Mouse (Mus musculus): ENCODE results near the gene Vmn2r23. TPM values are rescaled to one million over a fixed set of nuclear protein-coding genes. Genes with fewer than 3 reads are reported as not detected.
"Not testable (repeated sequence)": the region's sequence is repeated elsewhere in the genome, so short reads cannot be mapped to it uniquely, and the experiment has no call there.

Gene Vmn2r23
- total RNA-seq (2021): not detected
- long read RNA-seq, experiment 1: 0 reads
- long read RNA-seq, experiment 2: 0 reads

GRCm38 (mm10) chr6:123702370-123702769, at the start of gene Vmn2r23:
Gene Vmn2r23, plus strand, starts transcription at chr6:123702670.
- DNase-seq: no peak
- intact Hi-C loops (cut with DNase I; ENCODE audit: low total_unique reads): no loop called here

DNA sequence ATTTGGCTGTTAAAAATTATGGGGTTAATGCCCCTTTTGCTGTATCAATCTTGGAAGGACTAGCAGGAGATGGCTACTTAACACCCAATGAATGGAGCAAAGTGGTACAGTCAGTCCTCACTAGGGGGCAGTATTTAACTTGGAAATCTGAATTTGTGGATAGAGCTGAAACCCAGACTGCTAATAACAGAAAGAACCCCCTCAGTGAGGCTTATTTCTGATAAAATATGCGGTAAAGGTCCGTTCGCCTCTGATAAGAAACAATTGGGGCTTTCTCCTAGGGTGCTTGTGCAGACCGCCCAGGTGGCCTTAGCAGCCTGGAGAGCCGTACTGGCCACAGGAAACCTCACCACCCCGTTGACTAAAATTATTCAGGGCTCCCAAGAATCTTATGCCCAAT, 45.4 kb upstream of the Vmn2r23 start:
- intact Hi-C loops (cut with DNase I; ENCODE audit: low total_unique reads): no loop called here
- DNase-seq: no peak

DNA sequence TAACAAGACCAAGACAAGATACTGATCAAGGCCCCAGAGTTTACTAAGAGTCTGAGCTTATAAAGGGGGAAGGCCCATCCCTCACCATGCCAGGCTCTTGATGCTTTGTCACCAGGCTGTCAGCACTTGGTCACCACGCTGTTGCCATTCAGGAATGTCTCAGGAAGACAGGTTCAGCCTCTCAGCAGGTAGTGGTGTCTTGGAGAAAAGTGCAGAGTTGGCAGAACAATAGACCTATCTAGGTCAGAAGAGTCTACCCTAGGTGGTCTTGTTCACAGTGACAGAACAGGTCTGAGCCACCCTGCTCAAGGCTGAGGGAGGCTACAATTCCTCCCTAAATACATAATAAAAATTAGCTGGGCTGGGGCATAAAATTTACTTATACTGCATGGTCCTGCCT, 5.8 kb upstream of the Vmn2r23 start:
- DNase-seq; intact Hi-C loops (cut with DNase I; ENCODE audit: low total_unique reads): not testable (repeated sequence)

DNA sequence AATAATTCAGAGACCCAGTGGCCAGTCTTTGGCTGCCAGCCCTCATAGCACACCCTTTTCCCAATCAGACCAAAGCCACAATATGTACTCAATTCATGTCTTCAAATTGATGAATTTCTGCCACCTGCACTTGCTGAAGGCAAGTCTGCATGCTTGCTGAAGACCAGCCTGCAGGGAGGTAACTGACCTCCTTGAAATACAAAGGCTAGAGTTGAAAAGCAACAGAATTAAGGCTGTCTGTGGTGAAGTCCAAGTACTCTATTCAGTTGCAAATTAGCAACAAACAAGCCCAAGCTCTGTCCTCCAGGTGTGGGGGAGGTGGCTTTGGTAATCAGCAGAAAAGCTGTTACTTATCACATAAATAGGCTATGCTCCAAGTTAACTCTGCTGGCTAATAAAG, 5.3 kb upstream of the Vmn2r23 start:
- no peak for DNase-seq
- intact Hi-C loops (cut with DNase I; ENCODE audit: low total_unique reads): no loop called here

GRCm38 (mm10) chr6:123770031-123770430, 67.6 kb downstream of the Vmn2r23 start:
- intact Hi-C loops (cut with DNase I; ENCODE audit: low total_unique reads): no loop called here
- DNase-seq: no peak

DNA sequence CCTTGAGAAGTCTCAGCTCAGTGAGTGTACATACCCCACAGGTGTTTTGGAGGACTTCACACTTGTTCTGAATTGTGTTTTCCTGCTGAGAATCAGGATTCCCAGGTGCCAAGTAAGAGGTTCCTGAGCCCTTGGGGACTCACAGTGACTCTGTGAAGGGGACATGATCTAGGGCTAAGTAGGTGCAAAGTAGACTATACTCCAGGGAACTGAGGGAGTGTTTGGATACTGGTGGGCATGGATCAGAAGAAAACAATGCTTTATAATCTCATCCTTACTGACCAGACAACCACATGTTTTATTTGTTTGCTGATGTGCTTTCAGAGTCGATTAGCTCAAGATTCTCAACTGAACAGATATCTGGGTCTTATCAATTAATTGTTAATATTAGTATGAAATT, 76.1 kb downstream of the Vmn2r23 start, which contains the start of gene Vmn2r24:
Gene Vmn2r24 (plus strand): TSS at position 301 of the 400 bp plus-strand sequence.
- intact Hi-C loops (cut with DNase I; ENCODE audit: low total_unique reads): no loop called here
- DNase-seq: no peak

- intact Hi-C loops (cut with DNase I; ENCODE audit: low total_unique reads): no loop called here
- no peak for DNase-seq
Observed at GRCm38 (mm10) chr6:123784857-123785256, 82.4 kb downstream of the Vmn2r23 start.

DNA sequence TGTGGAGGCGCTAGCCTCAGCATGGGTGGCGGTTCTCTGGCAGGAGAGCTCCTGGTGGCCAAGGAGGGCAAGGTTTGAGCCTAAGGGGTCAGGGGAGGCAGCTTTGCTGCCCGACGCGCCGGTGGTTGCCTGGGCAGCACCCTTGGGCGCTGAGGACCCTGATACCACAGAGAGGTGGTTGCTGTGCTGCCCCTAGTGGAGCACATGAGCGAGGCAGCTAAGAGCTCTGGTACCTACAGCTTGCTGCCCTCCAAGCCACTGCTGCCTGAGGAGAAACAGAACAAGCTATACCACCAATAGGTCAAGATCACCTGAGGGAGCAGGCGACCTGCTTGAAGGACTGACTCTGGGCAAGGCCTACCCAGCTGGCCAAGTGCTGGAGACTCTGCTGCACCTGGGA, 91.3 kb downstream of the Vmn2r23 start:
- intact Hi-C loops (cut with DNase I; ENCODE audit: low total_unique reads): no loop called here
- no peak for DNase-seq

Other genes with a start within 250 kb of the Vmn2r23 start
- gene Vmn2r21, start 169.3 kb upstream of the Vmn2r23 start, total RNA-seq (2021): not detected
- not detected for gene Vmn2r22, start 51.9 kb upstream of the Vmn2r23 start, total RNA-seq (2021)
- not detected for gene Vmn2r24, start 76.2 kb downstream of the Vmn2r23 start, total RNA-seq (2021)
- gene Vmn2r25, start 150.8 kb downstream of the Vmn2r23 start, total RNA-seq (2021): not detected